Mouse (Mus musculus) embryonic facial prominence, embryonic 14.5 days (tissue): ENCODE results near the gene Dnajc22. TPM values are rescaled to one million over a fixed set of nuclear protein-coding genes. Genes with fewer than 3 reads are reported as not detected.

Source experiments
- ATAC-seq: fragments of 200-750 bp; cut with Nextera tagmentation; 2 replicates; pipeline ENCODE4 v1.8.0; 2017; ENCODE audit warnings: low read depth, moderate number of reproducible peaks, moderate TSS enrichment
- DNase-seq: peaks from one replicate; pipeline ENCODE4 v3.0.0-alpha.2; 2015; ENCODE audit warnings: low spot score
- H3K27ac ChIP-seq: fragments of 300-500 bp; sonication (generic); replicated peaks from 2 replicates; pipeline ENCODE4 v1.5.1; 2014; ENCODE audit warnings: low read depth, mild to moderate bottlenecking, low read length, moderate library complexity
- H3K27me3 ChIP-seq: fragments of 300-500 bp; sonication (generic); replicated peaks from 2 replicates; pipeline ENCODE4 v1.6.1; 2014; ENCODE audit warnings: low read length; ENCODE audit not compliant: control insufficient read depth, insufficient read depth
- H3K36me3 ChIP-seq: fragments of 300-500 bp; sonication (generic); 2 replicates; pipeline ENCODE4 v1.6.1; 2014; ENCODE audit warnings: low read length, mixed read lengths; ENCODE audit not compliant: control insufficient read depth, insufficient read depth
- H3K4me1 ChIP-seq: fragments of 300-500 bp; sonication (generic); 2 replicates; pipeline ENCODE4 v1.6.1; 2014; ENCODE audit warnings: antibody characterized with exemption, low read length; ENCODE audit not compliant: control insufficient read depth, insufficient read depth
- H3K4me2 ChIP-seq: fragments of 300-500 bp; sonication (generic); 2 replicates; pipeline ENCODE4 v1.6.1; 2014; ENCODE audit warnings: low read depth, mild to moderate bottlenecking, low read length, moderate library complexity, mixed read lengths
- H3K4me3 ChIP-seq: fragments of 300-500 bp; sonication (generic); 2 replicates; pipeline ENCODE4 v1.5.1; 2014; ENCODE audit warnings: low read depth, mild to moderate bottlenecking, low read length
- H3K9ac ChIP-seq: fragments of 300-500 bp; sonication (generic); 2 replicates; pipeline ENCODE4 v1.6.1; 2014; ENCODE audit warnings: low read depth, mild to moderate bottlenecking, low read length, moderate library complexity, mixed read lengths
- H3K9me3 ChIP-seq: fragments of 300-500 bp; sonication (generic); 2 replicates; pipeline ENCODE4 v1.6.1; 2016; ENCODE audit warnings: low read length; ENCODE audit not compliant: control insufficient read depth
- WGBS: fragments of 180-500 bp; shearing (Covaris S2); extraction: QIAGEN DNeasy Blood & Tissue Kit; methylation state at CpG from one replicate; pipeline ENCODE4 v1.1.7; 2014; 5-methylcytosine and 5-hydroxymethylcytosine counted together
- polyA plus RNA-seq: library from polyadenylated mRNA; unstranded; fragments of >200 nt; fragmentation: Nextera tagmentation; extraction: Ambion mirVana; gene quantifications from 2 replicates; pipeline ENCODE4 v1.2.1, GENCODE M21; 2014

The Dnajc22 gene
- polyA plus RNA-seq, 1 experiment from 2014 or later = not detected

DNA sequence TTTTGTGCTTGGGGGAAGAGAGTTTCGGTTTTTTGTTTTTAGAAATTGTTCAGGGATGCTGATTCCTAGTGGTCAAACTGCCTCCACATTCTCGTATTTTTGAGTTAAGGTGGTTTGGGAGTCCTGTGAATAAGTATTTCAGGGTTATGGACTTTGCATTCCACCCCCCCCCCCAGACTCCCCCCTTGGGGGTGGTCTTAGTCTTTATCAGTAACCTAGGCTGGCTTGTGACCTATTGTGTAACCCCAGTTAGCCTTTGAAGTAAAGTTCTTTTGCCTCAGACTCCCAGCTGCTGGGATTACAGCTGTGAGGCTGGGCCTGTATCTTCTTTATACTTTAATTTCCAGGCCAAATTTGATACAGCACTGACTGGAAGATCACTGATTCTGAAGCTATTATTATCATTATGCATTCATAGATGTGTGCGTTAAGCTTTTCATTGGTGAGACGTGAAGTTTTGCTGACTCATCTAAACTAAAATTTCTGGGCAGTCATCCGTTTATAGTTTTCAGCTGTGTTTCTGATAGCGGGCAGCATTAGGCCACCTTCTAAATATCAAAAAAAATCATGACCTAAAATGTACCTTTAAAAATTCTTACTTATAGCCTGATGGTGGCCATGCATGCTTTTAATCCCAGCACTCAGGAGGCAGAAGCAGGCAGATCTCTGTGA, 35.0 kb downstream of the Dnajc22 start:
- Histone ChIP-seq H3K36me3 (0 out of 2 replicates have a peak, but pooled peaks cover 3% of the 10 kb centered on the region), H3K27me3 (no peaks in the 10 kb centered on the region), H3K9ac (peak overlapping the region; percentile 94), H3K27ac (0 out of 2 replicates have a peak overlapping the region, but pooled peaks have one; percentile 93), H3K4me2 (peak overlapping the region; percentile 77), H3K9me3 (no peaks in the 10 kb centered on the region), H3K4me1 (peaks cover 22% of the 10 kb centered on the region), H3K4me3 (peak overlapping the region; percentile 79)
- WGBS = 65% methylated on average over 6 of the region's 6 CpGs
- no peak for DNase-seq
- no peak for ATAC-seq

DNA sequence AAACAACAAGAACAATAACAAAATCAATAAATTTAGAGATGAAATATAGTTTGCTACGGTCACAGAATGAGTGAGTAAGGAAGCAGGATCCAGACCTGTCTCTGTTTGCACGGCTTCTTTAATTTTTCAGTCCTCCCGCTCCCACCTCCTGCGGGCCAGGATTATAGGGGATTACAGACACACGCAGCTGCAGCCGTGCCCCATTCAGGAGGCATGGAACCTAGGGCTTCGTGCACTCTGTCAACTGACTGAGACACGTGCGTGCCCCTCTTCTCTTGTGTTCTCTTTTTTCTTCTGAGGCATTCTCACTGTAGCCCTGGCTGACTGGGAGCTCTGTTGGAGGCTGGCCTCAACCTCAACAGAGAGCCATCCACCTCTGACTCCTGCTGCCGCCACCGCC, 36.5 kb downstream of the Dnajc22 start:
- ATAC-seq (no peak), DNase-seq (peak; percentile 65)
- H3K4me1 ChIP-seq = peaks cover 22% of the 10 kb centered on the region
- no peaks in the 10 kb centered on the region for H3K27me3 ChIP-seq
- H3K9me3 ChIP-seq = no peaks in the 10 kb centered on the region
- H3K9ac ChIP-seq = 0 out of 2 replicates have a peak overlapping the region, but pooled peaks have one; percentile 5
- H3K4me2 ChIP-seq = no peak overlapping the region
- H3K4me3 ChIP-seq = no peak overlapping the region
- H3K27ac ChIP-seq = 0 out of 2 replicates have a peak overlapping the region, but pooled peaks have one; percentile 22
- H3K36me3 ChIP-seq = 0 out of 2 replicates have a peak, but pooled peaks cover 3% of the 10 kb centered on the region
- 52% methylated on average over 11 of the region's 11 CpGs for whole genome bisulfite sequencing

DNA sequence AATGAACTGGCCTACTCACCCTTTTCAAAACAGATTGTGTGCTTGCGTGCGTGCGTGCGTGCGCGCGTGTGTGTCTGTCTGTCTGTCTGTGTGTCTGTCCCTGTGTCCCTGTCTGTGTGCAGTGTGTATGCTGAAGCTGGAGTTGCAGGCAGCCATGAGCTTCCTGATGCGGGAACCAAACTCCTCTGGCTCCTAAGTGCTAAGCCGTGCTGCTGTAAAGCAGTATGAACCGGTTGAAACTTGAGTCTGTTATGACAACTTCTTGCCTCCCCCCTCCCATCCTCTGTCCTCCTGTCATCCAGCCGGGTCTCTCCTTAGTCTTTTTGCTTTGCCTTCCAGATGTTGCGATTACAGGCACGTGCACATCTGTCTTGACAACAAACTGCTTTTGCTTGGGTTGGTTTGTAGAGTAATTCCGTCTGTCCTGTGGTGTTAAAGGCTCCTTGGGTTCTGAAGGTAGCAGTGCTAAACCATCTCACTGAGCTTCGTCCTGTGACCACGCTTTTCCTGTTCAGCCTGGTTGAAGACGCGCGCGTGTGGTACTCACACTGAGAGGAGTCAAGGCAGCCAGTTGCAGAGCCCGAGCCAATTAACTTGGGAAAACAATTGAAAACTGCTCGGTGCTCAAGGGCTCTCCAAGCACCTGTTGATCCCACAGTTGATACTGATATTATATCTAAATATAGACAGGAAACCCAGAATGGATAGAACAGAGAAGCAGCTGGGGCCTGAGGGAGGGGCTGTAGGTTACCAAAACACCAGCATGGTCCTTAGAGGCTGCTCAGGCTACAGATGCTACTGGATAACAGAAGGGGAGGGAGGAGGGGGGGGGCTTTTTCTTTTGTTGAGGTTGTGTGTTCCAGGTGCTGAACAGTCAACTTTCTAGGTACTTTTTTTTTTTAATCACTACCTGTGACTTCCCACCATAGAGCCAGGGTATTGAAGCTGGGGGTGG, 37.3 kb downstream of the Dnajc22 start:
- H3K4me1 ChIP-seq = peaks cover 22% of the 10 kb centered on the region
- no peaks in the 10 kb centered on the region for H3K9me3 ChIP-seq
- no peaks in the 10 kb centered on the region for H3K27me3 ChIP-seq
- 0 out of 2 replicates have a peak, but pooled peaks cover 3% of the 10 kb centered on the region for H3K36me3 ChIP-seq
- WGBS = 45% methylated on average over 22 of the region's 22 CpGs
- H3K4me2 ChIP-seq = peak overlapping the region; percentile 31
- no peak overlapping the region for H3K4me3 ChIP-seq
- 0 out of 2 replicates have a peak overlapping the region, but pooled peaks have one; percentile 5 for H3K9ac ChIP-seq
- DNase-seq = peak; percentile 84
- ATAC-seq = peak; percentile 28
- H3K27ac ChIP-seq = 0 out of 2 replicates have a peak overlapping the region, but pooled peaks have one; percentile 22

DNA sequence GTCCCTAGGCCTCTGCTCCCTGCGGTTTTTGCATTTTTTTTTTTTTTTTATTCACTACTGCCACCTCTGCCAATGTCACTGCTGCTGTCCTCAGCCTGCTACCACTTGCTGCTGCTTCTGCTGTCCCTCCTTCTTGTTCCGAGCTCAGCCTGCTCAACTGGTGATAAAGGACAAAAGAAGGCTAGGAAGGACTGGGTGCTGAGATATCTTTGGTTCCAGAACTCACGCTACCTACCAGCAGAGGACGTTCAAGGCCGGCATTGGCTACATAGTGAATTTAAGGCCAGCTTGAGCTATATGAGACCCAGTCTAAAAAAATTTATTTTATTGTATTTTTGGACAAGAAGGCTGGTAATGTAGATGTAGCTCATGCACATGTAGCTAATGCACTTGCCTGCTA, 45.4 kb downstream of the Dnajc22 start:
- no peaks in the 10 kb centered on the region for H3K27me3 ChIP-seq
- H3K27ac ChIP-seq = no peak overlapping the region
- no peak for ATAC-seq
- H3K4me2 ChIP-seq = no peak overlapping the region
- no peak for DNase-seq
- 0 out of 2 replicates have a peak, but pooled peaks cover 3% of the 10 kb centered on the region for H3K9me3 ChIP-seq
- 89% methylated on average over 5 of the region's 5 CpGs for WGBS
- H3K36me3 ChIP-seq = peaks cover 11% of the 10 kb centered on the region
- no peak overlapping the region for H3K4me3 ChIP-seq
- H3K9ac ChIP-seq = no peak overlapping the region
- no peaks in the 10 kb centered on the region for H3K4me1 ChIP-seq

DNA sequence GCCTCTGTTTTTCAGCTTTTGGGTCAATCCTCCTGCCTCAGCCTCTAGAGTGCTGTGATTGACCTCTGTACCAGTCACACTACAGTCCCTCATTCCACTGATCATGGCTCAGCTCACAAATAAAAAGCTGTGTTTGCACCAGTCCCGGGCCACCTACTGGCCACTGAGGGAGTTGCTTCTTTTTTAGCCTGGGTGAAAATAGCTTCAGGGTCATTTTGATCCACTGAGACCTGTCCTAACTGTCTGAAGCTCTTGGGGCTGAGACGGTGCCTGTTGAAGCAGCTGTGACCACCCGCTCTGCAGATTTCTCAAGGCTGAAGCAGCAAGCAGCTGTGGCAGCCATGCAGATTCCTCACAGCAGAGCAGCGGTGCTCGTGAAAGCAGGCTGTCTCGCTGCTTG, 46.7 kb downstream of the Dnajc22 start:
- Histone ChIP-seq H3K9me3 (0 out of 2 replicates have a peak, but pooled peaks cover 3% of the 10 kb centered on the region), H3K4me1 (no peaks in the 10 kb centered on the region), H3K9ac (no peak overlapping the region), H3K27ac (no peak overlapping the region), H3K36me3 (peaks cover 11% of the 10 kb centered on the region), H3K4me2 (no peak overlapping the region), H3K27me3 (no peaks in the 10 kb centered on the region), H3K4me3 (no peak overlapping the region)
- peak; percentile 22; the same call in 1 of the 2 replicates for ATAC-seq
- DNase-seq = peak; percentile 49
- WGBS = 62% methylated on average over 6 of the region's 6 CpGs

DNA sequence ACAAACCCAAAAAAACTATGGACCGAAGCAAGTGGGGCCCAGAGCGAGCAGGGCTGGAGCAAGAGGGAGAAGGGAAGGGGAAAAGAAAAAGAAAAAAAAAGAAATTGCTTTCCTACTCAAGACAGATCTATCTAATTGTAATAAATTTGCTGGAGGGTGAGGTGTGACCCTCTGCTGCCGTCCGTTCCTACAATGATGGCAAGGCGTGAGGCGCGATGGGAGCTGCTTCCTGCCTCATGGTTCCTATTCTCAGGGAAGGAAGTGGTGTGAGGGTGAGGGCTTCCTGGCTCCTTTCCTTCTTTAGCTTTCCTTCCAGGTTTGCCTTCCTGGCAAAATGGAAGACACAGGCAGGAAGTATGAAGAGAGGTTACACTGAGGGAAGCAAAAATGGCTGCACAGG, 57.5 kb downstream of the Dnajc22 start:
- H3K9ac ChIP-seq = no peak overlapping the region
- DNase-seq = no peak
- no peaks in the 10 kb centered on the region for H3K27me3 ChIP-seq
- WGBS = 93% methylated on average over 7 of the region's 7 CpGs
- no peak overlapping the region for H3K4me3 ChIP-seq
- peaks cover 58% of the 10 kb centered on the region for H3K36me3 ChIP-seq
- no peak overlapping the region for H3K4me2 ChIP-seq
- no peaks in the 10 kb centered on the region for H3K9me3 ChIP-seq
- no peak overlapping the region for H3K27ac ChIP-seq
- ATAC-seq = no peak
- no peaks in the 10 kb centered on the region for H3K4me1 ChIP-seq

DNA sequence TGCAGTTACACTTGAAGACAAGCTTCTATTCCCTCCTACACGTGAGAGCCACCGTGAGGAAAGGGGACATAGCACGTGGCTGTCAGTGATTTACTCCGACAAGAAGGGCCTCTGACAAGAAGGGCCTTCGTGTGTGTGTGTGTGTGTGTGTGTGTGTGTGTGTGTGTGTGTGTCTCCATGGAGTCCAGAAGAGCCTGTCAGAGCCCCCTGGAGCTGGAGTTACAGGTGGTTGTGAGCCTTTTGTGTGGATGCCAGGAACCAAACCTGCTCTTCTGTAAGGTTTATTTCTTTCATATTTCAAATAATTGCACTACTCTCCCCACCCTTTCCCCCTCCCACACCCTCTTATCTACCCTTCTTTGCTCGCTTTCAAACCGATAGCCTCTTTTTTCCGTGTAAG, 58.4 kb downstream of the Dnajc22 start:
- 79% methylated on average over 8 of the region's 8 CpGs for WGBS
- Histone ChIP-seq H3K9ac (no peak overlapping the region), H3K4me3 (no peak overlapping the region), H3K4me2 (no peak overlapping the region), H3K36me3 (peaks cover 50% of the 10 kb centered on the region), H3K4me1 (no peaks in the 10 kb centered on the region), H3K27me3 (no peaks in the 10 kb centered on the region), H3K27ac (no peak overlapping the region), H3K9me3 (no peaks in the 10 kb centered on the region)
- DNase-seq (no peak), ATAC-seq (no peak)

DNA sequence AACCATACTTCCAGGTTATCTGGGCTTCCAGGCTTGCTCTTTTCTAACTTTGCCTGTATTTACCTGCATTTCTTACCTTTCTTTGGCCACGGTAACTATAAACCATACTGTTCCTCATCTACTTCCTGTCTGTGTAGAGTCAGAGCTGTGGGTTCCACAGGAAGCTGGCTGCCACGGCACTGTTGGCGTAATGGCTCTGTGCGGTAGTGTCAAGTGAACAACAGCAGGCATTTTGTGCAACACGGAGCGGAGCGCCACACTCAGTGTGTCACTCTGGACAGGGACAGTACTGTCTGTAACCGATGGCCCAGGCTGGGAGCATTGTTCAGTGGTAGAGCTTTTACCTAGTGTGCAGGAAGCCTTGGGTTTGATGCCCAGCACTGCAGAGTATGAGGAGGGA, 60.5 kb downstream of the Dnajc22 start:
- no peak for DNase-seq
- Histone ChIP-seq H3K27ac (no peak overlapping the region), H3K9me3 (no peaks in the 10 kb centered on the region), H3K27me3 (no peaks in the 10 kb centered on the region), H3K4me1 (no peaks in the 10 kb centered on the region), H3K36me3 (peaks cover 36% of the 10 kb centered on the region), H3K4me2 (no peak overlapping the region), H3K9ac (no peak overlapping the region), H3K4me3 (no peak overlapping the region)
- WGBS = 90% methylated on average over 8 of the region's 8 CpGs
- ATAC-seq = no peak
